Mouse (Mus musculus) kidney, adult 2 months (tissue): ENCODE measurements around the gene Galnt7.

Source experiments
- CTCF ChIP-seq: fragments of 200-500 bp; conservative IDR thresholded peaks from 2 replicates; pipeline ENCODE4 v1.5.1; 2011; ENCODE audit warnings: low read depth, mild to moderate bottlenecking, control low read depth, low read length, moderate library complexity, mixed read lengths; ENCODE audit not compliant: insufficient read depth, insufficient read length
- POLR2A ChIP-seq: fragments of 200-500 bp; IDR thresholded peaks from one replicate; pipeline ENCODE4 v1.6.1; 2011; ENCODE audit warnings: low read depth, low read length, control low read depth

DNA sequence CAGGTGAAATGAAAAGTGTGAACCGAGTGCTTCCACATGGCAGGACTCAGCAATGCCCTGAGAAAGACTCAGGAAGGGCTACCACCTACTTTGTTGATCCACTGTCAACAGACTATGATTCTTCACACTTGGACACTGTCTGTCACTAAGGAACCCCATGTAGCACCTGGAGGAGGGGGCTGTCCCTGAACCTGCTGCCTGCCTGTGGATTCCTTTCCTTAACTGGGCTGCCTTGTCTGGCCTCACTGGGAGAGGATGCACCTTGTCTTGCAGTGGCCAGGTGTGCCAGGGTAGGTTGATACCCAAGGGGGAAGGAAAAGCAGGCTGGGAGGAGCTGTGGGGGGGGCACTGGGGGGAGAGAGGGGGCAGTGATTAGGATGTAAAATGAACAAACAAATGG, 124.8 kb downstream of the Galnt7 start:
- no peak for TF ChIP-seq POLR2A
- TF ChIP-seq CTCF = no peak
